Mouse (Mus musculus): ENCODE measurements around the gene Cnr2. TPM values are rescaled to one million over a fixed set of nuclear protein-coding genes. Genes with fewer than 3 reads are reported as not detected.

The Cnr2 gene
- polyA plus RNA-seq, 1 experiment from 2014 or later: 0.17 TPM

- Histone ChIP-seq H3K4me2 (replicated peaks) (no peak overlapping the region), H3K36me3 (replicated peaks; ENCODE audit: control insufficient read depth, insufficient read depth) (no peaks in the 10 kb centered on the region), H3K4me1 (replicated peaks; ENCODE audit: control insufficient read depth, insufficient read depth, low read length) (no peaks in the 10 kb centered on the region), H3K27ac (no peak overlapping the region), H3K4me3 (replicated peaks; ENCODE audit: low read length) (no peak overlapping the region), H3K9ac (no peak overlapping the region), H3K9me3 (ENCODE audit: control insufficient read depth, low read length) (no peaks in the 10 kb centered on the region), H3K27me3 (ENCODE audit: control insufficient read depth, insufficient read depth, low read length) (no peaks in the 10 kb centered on the region)
- DNase-seq (ENCODE audit: low spot score): no peak
- WGBS: 43% methylated on average over 10 of the region's 10 CpGs
- no peak for ATAC-seq (ENCODE audit: low FRiP score)
These were observed 11.8 kb upstream of the Cnr2 start for GRCm38 (mm10) chr4:135883401-135883851.

GRCm38 (mm10) chr4:135883881-135884516 is 11.2 kb upstream of the Cnr2 start:
- no peaks in the 10 kb centered on the region for H3K36me3 ChIP-seq (replicated peaks; ENCODE audit: control insufficient read depth, insufficient read depth)
- H3K9ac ChIP-seq: no peak overlapping the region
- ATAC-seq (ENCODE audit: low FRiP score) (no peak), DNase-seq (ENCODE audit: low spot score) (no peak)
- no peaks in the 10 kb centered on the region for H3K9me3 ChIP-seq (ENCODE audit: control insufficient read depth, low read length)
- no peaks in the 10 kb centered on the region for H3K4me1 ChIP-seq (replicated peaks; ENCODE audit: control insufficient read depth, insufficient read depth, low read length)
- WGBS: 73% methylated on average over 7 of the region's 7 CpGs
- H3K27ac ChIP-seq: no peak overlapping the region
- no peaks in the 10 kb centered on the region for H3K27me3 ChIP-seq (ENCODE audit: control insufficient read depth, insufficient read depth, low read length)
- H3K4me3 ChIP-seq (replicated peaks; ENCODE audit: low read length): no peak overlapping the region
- no peak overlapping the region for H3K4me2 ChIP-seq (replicated peaks)

- Histone ChIP-seq H3K4me1 (replicated peaks; ENCODE audit: control insufficient read depth, insufficient read depth, low read length) (no peaks in the 10 kb centered on the region), H3K9me3 (ENCODE audit: control insufficient read depth, low read length) (no peaks in the 10 kb centered on the region), H3K27ac (no peak overlapping the region), H3K4me2 (replicated peaks) (no peak overlapping the region), H3K4me3 (replicated peaks; ENCODE audit: low read length) (no peak overlapping the region), H3K36me3 (replicated peaks; ENCODE audit: control insufficient read depth, insufficient read depth) (no peaks in the 10 kb centered on the region), H3K27me3 (ENCODE audit: control insufficient read depth, insufficient read depth, low read length) (no peaks in the 10 kb centered on the region), H3K9ac (no peak overlapping the region)
- DNase-seq (ENCODE audit: low spot score): no peak
- no peak for ATAC-seq (ENCODE audit: low FRiP score)
- WGBS: 52% methylated on average over 6 of the region's 6 CpGs
These were observed 10.7 kb upstream of the Cnr2 start for GRCm38 (mm10) chr4:135884531-135884930.

DNA sequence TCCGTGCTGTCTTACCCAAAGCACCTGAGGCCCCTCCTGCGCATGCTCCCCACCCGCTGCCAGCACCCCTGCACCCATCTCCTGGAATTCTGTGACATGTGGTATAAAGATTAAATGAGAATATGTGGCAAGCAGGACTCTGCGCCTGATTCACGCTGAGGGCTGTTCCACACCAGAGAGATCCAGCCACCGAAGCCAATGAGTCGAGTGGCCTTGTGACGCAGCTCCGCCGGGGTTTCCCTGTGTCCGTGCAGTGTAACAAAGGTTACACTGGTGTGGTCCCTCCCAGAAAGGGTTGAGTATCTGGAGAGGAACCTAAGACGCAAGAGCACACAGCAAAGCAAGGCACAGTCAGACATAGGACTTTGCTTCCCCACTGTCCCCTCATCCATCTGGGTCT is 9.5 kb upstream of the Cnr2 start:
- H3K4me3 ChIP-seq (replicated peaks; ENCODE audit: low read length): no peak overlapping the region
- H3K9ac ChIP-seq: no peak overlapping the region
- DNase-seq (ENCODE audit: low spot score): no peak
- H3K4me2 ChIP-seq (replicated peaks): no peak overlapping the region
- no peak for ATAC-seq (ENCODE audit: low FRiP score)
- H3K4me1 ChIP-seq (replicated peaks; ENCODE audit: control insufficient read depth, insufficient read depth, low read length): no peaks in the 10 kb centered on the region
- no peaks in the 10 kb centered on the region for H3K27me3 ChIP-seq (ENCODE audit: control insufficient read depth, insufficient read depth, low read length)
- 90% methylated on average over 12 of the region's 12 CpGs for WGBS
- no peak overlapping the region for H3K27ac ChIP-seq
- no peaks in the 10 kb centered on the region for H3K36me3 ChIP-seq (replicated peaks; ENCODE audit: control insufficient read depth, insufficient read depth)
- no peaks in the 10 kb centered on the region for H3K9me3 ChIP-seq (ENCODE audit: control insufficient read depth, low read length)

DNA sequence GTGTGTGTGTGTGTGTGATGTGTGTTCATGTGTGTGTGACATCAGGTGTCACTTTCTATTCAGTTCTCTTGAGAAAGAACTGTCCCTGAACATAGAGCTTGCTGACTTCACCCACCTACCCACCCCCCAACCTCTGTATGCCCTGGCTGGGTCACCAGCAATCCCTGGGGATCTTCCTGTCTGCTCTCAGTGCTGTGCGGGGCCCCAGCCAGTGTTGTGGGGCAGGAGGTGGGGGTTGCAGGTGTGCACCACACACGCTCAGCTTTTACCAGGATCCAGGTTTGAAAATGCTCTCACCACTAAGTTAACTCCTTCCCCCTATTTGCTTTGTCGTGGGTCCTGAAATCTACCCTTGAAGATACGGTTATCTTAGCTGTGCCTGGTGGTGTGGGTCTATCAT is 9.0 kb upstream of the Cnr2 start:
- no peaks in the 10 kb centered on the region for H3K4me1 ChIP-seq (replicated peaks; ENCODE audit: control insufficient read depth, insufficient read depth, low read length)
- H3K4me2 ChIP-seq (replicated peaks): no peak overlapping the region
- 90% methylated on average over 4 of the region's 4 CpGs for WGBS
- H3K9me3 ChIP-seq (ENCODE audit: control insufficient read depth, low read length): no peaks in the 10 kb centered on the region
- H3K36me3 ChIP-seq (replicated peaks; ENCODE audit: control insufficient read depth, insufficient read depth): no peaks in the 10 kb centered on the region
- DNase-seq (ENCODE audit: low spot score) (no peak), ATAC-seq (ENCODE audit: low FRiP score) (no peak)
- no peak overlapping the region for H3K27ac ChIP-seq
- no peaks in the 10 kb centered on the region for H3K27me3 ChIP-seq (ENCODE audit: control insufficient read depth, insufficient read depth, low read length)
- no peak overlapping the region for H3K9ac ChIP-seq
- no peak overlapping the region for H3K4me3 ChIP-seq (replicated peaks; ENCODE audit: low read length)

GRCm38 (mm10) chr4:135888448-135889057 is 6.6 kb upstream of the Cnr2 start:
- DNase-seq (ENCODE audit: low spot score): no peak
- Histone ChIP-seq H3K4me2 (replicated peaks) (no peak overlapping the region), H3K4me1 (replicated peaks; ENCODE audit: control insufficient read depth, insufficient read depth, low read length) (no peaks in the 10 kb centered on the region), H3K9me3 (ENCODE audit: control insufficient read depth, low read length) (no peaks in the 10 kb centered on the region), H3K36me3 (replicated peaks; ENCODE audit: control insufficient read depth, insufficient read depth) (no peaks in the 10 kb centered on the region), H3K4me3 (replicated peaks; ENCODE audit: low read length) (no peak overlapping the region), H3K27ac (no peak overlapping the region), H3K9ac (no peak overlapping the region), H3K27me3 (ENCODE audit: control insufficient read depth, insufficient read depth, low read length) (no peaks in the 10 kb centered on the region)
- WGBS: 93% methylated on average over 24 of the region's 24 CpGs
- no peak for ATAC-seq (ENCODE audit: low FRiP score)

DNA sequence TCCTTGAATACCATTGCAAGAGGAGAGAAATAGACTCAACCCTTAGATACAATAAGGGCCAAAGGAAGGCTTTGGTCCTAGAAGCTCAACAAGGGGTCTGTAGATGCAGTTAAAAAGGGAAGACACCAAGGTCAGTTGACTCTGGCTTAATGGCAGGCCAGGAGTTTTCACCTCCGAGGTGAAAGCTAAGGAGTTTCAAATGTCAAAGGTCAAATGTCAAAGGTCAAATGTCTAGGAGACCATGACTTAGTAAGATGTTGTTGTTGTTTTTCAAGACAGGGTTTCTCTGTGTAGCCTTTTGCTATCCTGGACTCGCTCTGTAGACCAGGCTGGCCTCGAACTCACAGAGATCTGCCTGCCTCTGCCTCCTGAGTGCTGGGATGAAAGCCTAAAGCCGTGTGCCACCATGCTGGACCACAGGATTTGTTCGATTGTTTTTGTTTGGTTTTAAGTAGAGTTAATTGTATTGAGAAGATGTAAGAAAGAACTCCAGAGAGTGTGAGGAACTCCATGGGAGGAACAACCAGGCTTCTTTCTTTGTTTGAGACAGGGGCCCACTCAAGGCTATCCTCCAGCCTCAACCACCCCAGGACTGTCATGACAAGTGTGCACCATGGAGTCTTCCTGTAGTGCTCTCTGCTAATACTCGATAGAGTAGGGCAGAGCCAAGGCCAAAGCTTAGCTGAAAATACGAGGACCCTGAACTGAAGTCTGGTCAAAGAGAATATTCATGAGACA is 5.9 kb upstream of the Cnr2 start:
- Histone ChIP-seq H3K9me3 (ENCODE audit: control insufficient read depth, low read length) (no peaks in the 10 kb centered on the region), H3K36me3 (replicated peaks; ENCODE audit: control insufficient read depth, insufficient read depth) (no peaks in the 10 kb centered on the region), H3K4me3 (replicated peaks; ENCODE audit: low read length) (no peak overlapping the region), H3K27me3 (ENCODE audit: control insufficient read depth, insufficient read depth, low read length) (no peaks in the 10 kb centered on the region), H3K9ac (no peak overlapping the region), H3K27ac (no peak overlapping the region), H3K4me1 (replicated peaks; ENCODE audit: control insufficient read depth, insufficient read depth, low read length) (no peaks in the 10 kb centered on the region), H3K4me2 (replicated peaks) (no peak overlapping the region)
- 80% methylated on average over 7 of the region's 7 CpGs for WGBS
- no peak for ATAC-seq (ENCODE audit: low FRiP score)
- DNase-seq (ENCODE audit: low spot score): no peak

DNA sequence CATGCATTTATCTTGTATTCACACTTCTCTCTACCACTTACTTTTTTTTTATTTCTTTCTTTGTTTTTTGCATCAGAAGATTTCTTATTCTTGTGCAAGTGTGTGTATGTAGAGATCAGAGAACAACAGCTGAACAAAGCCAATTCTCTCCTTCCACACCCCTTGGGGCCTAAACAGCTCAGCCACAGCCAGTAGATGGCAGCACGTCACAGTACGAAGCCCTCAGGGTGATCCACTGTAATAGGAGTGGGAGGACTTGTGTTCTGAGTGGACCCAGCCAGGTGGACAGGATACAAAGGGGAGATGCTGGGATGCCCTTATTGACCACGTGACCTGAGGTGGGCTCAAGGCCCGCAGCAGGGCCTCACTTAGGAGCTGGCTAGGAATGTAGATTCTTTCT is 5.3 kb upstream of the Cnr2 start:
- H3K9ac ChIP-seq: no peak overlapping the region
- DNase-seq (ENCODE audit: low spot score) (peak; percentile 77), ATAC-seq (ENCODE audit: low FRiP score) (peak; percentile 74; the same call in 1 of the 2 replicates)
- no peaks in the 10 kb centered on the region for H3K27me3 ChIP-seq (ENCODE audit: control insufficient read depth, insufficient read depth, low read length)
- H3K4me1 ChIP-seq (replicated peaks; ENCODE audit: control insufficient read depth, insufficient read depth, low read length): no peaks in the 10 kb centered on the region
- H3K4me3 ChIP-seq (replicated peaks; ENCODE audit: low read length): no peak overlapping the region
- H3K27ac ChIP-seq: no peak overlapping the region
- no peaks in the 10 kb centered on the region for H3K9me3 ChIP-seq (ENCODE audit: control insufficient read depth, low read length)
- no peak overlapping the region for H3K4me2 ChIP-seq (replicated peaks)
- H3K36me3 ChIP-seq (replicated peaks; ENCODE audit: control insufficient read depth, insufficient read depth): no peaks in the 10 kb centered on the region
- WGBS: 12% methylated on average over 4 of the region's 4 CpGs

- H3K27me3 ChIP-seq (ENCODE audit: control insufficient read depth, insufficient read depth, low read length): no peaks in the 10 kb centered on the region
- no peaks in the 10 kb centered on the region for H3K36me3 ChIP-seq (replicated peaks; ENCODE audit: control insufficient read depth, insufficient read depth)
- no peak for DNase-seq (ENCODE audit: low spot score)
- 82% methylated on average over 2 of the region's 2 CpGs for WGBS
- no peaks in the 10 kb centered on the region for H3K4me1 ChIP-seq (replicated peaks; ENCODE audit: control insufficient read depth, insufficient read depth, low read length)
- no peak for ATAC-seq (ENCODE audit: low FRiP score)
- H3K9me3 ChIP-seq (ENCODE audit: control insufficient read depth, low read length): no peaks in the 10 kb centered on the region
- H3K27ac ChIP-seq: no peak overlapping the region
- H3K9ac ChIP-seq: no peak overlapping the region
- no peak overlapping the region for H3K4me3 ChIP-seq (replicated peaks; ENCODE audit: low read length)
- H3K4me2 ChIP-seq (replicated peaks): no peak overlapping the region
These were observed 3.7 kb upstream of the Cnr2 start for GRCm38 (mm10) chr4:135891539-135891938.
